Mouse (Mus musculus): Measurements from ENCODE around the gene Bzw2. TPM values are rescaled to one million over a fixed set of nuclear protein-coding genes. Genes with fewer than 3 reads are reported as not detected.
A peak's percentile ranks its signal among the peaks of the same experiment; 100 is the strongest.

The Bzw2 gene
- total RNA-seq, 1 experiment from 2014 or later, result 12.7 TPM

- no peak for ATAC-seq (ENCODE audit: extremely low read depth, insufficient number of reproducible peaks, low FRiP score, poor library complexity, severe bottlenecking)
These were observed 65.9 kb downstream of the Bzw2 start for GRCm38 (mm10) chr12:36091964-36092363.

- no peak for ATAC-seq (ENCODE audit: extremely low read depth, insufficient number of reproducible peaks, low FRiP score, poor library complexity, severe bottlenecking)
These were observed 68.7 kb downstream of the Bzw2 start for GRCm38 (mm10) chr12:36089221-36089620.

GRCm38 (mm10) chr12:36088804-36089203, 69.1 kb downstream of the Bzw2 start:
- ATAC-seq (ENCODE audit: extremely low read depth, insufficient number of reproducible peaks, low FRiP score, poor library complexity, severe bottlenecking), result no peak

- no peak for ATAC-seq (ENCODE audit: extremely low read depth, insufficient number of reproducible peaks, low FRiP score, poor library complexity, severe bottlenecking)
These were observed 72.5 kb downstream of the Bzw2 start for GRCm38 (mm10) chr12:36085380-36085779.

GRCm38 (mm10) chr12:36078101-36078899, 79.6 kb downstream of the Bzw2 start:
- no peak for ATAC-seq (ENCODE audit: extremely low read depth, insufficient number of reproducible peaks, low FRiP score, poor library complexity, severe bottlenecking)

GRCm38 (mm10) chr12:36072860-36073259, 85.0 kb downstream of the Bzw2 start:
- ATAC-seq (ENCODE audit: extremely low read depth, insufficient number of reproducible peaks, low FRiP score, poor library complexity, severe bottlenecking), result no peak

- ATAC-seq (ENCODE audit: extremely low read depth, insufficient number of reproducible peaks, low FRiP score, poor library complexity, severe bottlenecking), result no peak
These were observed 87.6 kb downstream of the Bzw2 start for GRCm38 (mm10) chr12:36070231-36070630.

- ATAC-seq (ENCODE audit: extremely low read depth, insufficient number of reproducible peaks, low FRiP score, poor library complexity, severe bottlenecking), result no peak
These were observed 90.3 kb downstream of the Bzw2 start for GRCm38 (mm10) chr12:36067538-36067937.

GRCm38 (mm10) chr12:36065911-36066310, 92.0 kb downstream of the Bzw2 start:
- ATAC-seq (ENCODE audit: extremely low read depth, insufficient number of reproducible peaks, low FRiP score, poor library complexity, severe bottlenecking), result no peak

GRCm38 (mm10) chr12:36057699-36058098, 100.2 kb downstream of the Bzw2 start:
- no peak for ATAC-seq (ENCODE audit: extremely low read depth, insufficient number of reproducible peaks, low FRiP score, poor library complexity, severe bottlenecking)

- no peak for ATAC-seq (ENCODE audit: extremely low read depth, insufficient number of reproducible peaks, low FRiP score, poor library complexity, severe bottlenecking)
These were observed 107.6 kb downstream of the Bzw2 start for GRCm38 (mm10) chr12:36050276-36050675.

- no peak for ATAC-seq (ENCODE audit: extremely low read depth, insufficient number of reproducible peaks, low FRiP score, poor library complexity, severe bottlenecking)
These were observed 110.3 kb downstream of the Bzw2 start for GRCm38 (mm10) chr12:36047593-36047992.

- ATAC-seq (ENCODE audit: extremely low read depth, insufficient number of reproducible peaks, low FRiP score, poor library complexity, severe bottlenecking), result no peak
These were observed 111.7 kb downstream of the Bzw2 start for GRCm38 (mm10) chr12:36046196-36046595.

- ATAC-seq (ENCODE audit: extremely low read depth, insufficient number of reproducible peaks, low FRiP score, poor library complexity, severe bottlenecking), result no peak
These were observed 113.2 kb downstream of the Bzw2 start for GRCm38 (mm10) chr12:36044691-36045090.

- peak; percentile 84 for ATAC-seq (ENCODE audit: extremely low read depth, insufficient number of reproducible peaks, low FRiP score, poor library complexity, severe bottlenecking)
These were observed 115.5 kb downstream of the Bzw2 start, which contains the start of gene Tspan13 for GRCm38 (mm10) chr12:36042348-36042778. Gene Tspan13, minus strand, starts transcription at chr12:36042500.

Other genes starting within 250 kb of the Bzw2 start
- gene Agr3, start 232.5 kb downstream of the Bzw2 start, total RNA-seq (2017), result not detected in 2 replicates
- not detected in 2 replicates for gene Agr2, start 165.2 kb downstream of the Bzw2 start, total RNA-seq (2017)
- gene Tspan13, start 115.6 kb downstream of the Bzw2 start, total RNA-seq (2017), result 228 and 237 TPM in 2 replicates
- gene Ankmy2, start 966 bp downstream of the Bzw2 start, total RNA-seq (2017), result 15.5 and 16.6 TPM in 2 replicates
- not detected in 2 replicates for gene Lrrc72, start 95.3 kb upstream of the Bzw2 start, total RNA-seq (2017)
- not detected in 2 replicates for gene Sostdc1, start 156.1 kb upstream of the Bzw2 start, total RNA-seq (2017)
- gene Ispd, start 223.4 kb upstream of the Bzw2 start, total RNA-seq (2017), result 1.0 and 1.5 TPM in 2 replicates
- 1.1 TPM in 1 of 2 replicates, not detected in the other for gene D630036H23Rik, start 224.1 kb upstream of the Bzw2 start, total RNA-seq (2017)

Data from neutrophil, adult 5-6 weeks (primary cell).